Mouse (Mus musculus) heart, adult 2 months (tissue): Measurements from ENCODE around the gene Rhobtb1.

Experiments used
- CTCF ChIP-seq: fragments of 200-600 bp; IDR thresholded peaks from 2 replicates; pipeline ENCODE4 v1.8.1; 2022; ENCODE audit warnings: antibody characterized with exemption, mild to moderate bottlenecking, moderate library complexity
- EP300 ChIP-seq: fragments of 200-500 bp; IDR thresholded peaks from 2 replicates; pipeline ENCODE4 v1.6.1; 2011; ENCODE audit warnings: low read depth, low read length, control low read depth; ENCODE audit not compliant: insufficient read depth
- POLR2A ChIP-seq: fragments of 200-500 bp; IDR thresholded peaks from 2 replicates; pipeline ENCODE4 v1.6.1; 2011; ENCODE audit warnings: mild to moderate bottlenecking, low read depth, low read length, control low read depth; ENCODE audit not compliant: insufficient read depth

- TF ChIP-seq CTCF: no peak
- no peak for TF ChIP-seq POLR2A
- TF ChIP-seq EP300: no peak
Observed at GRCm38 (mm10) chr10:69255594-69255993, 104.4 kb downstream of the Rhobtb1 start.
